Mouse (Mus musculus) kidney, adult 2 months (tissue): ENCODE measurements at regions not wholly inside any gene's neighbourhood (a gene's known extent, or its start where the extent isn't known, plus 50 kb on each side); places are given as distances from the start of the nearest gene placed in this dataset.

Source experiments
- CTCF ChIP-seq: fragments of 200-500 bp; conservative IDR thresholded peaks from 2 replicates; pipeline ENCODE4 v1.5.1; 2011; ENCODE audit warnings: low read depth, mild to moderate bottlenecking, control low read depth, low read length, moderate library complexity, mixed read lengths; ENCODE audit not compliant: insufficient read depth, insufficient read length
- POLR2A ChIP-seq: fragments of 200-500 bp; IDR thresholded peaks from one replicate; pipeline ENCODE4 v1.6.1; 2011; ENCODE audit warnings: low read depth, low read length, control low read depth

- TF ChIP-seq POLR2A: no peak
- no peak for TF ChIP-seq CTCF
Observed at GRCm38 (mm10) chr17:35758769-35759168, 54.3 kb upstream of the Ddr1 start.
